Mouse (Mus musculus) heart, adult 2 months (tissue): ENCODE results near the gene Gm21981.

Experiments
- CTCF ChIP-seq: fragments of 200-600 bp; IDR thresholded peaks from 2 replicates; pipeline ENCODE4 v1.8.1; 2022; ENCODE audit warnings: antibody characterized with exemption, mild to moderate bottlenecking, moderate library complexity
- EP300 ChIP-seq: fragments of 200-500 bp; IDR thresholded peaks from 2 replicates; pipeline ENCODE4 v1.6.1; 2011; ENCODE audit warnings: low read depth, low read length, control low read depth; ENCODE audit not compliant: insufficient read depth
- POLR2A ChIP-seq: fragments of 200-500 bp; IDR thresholded peaks from 2 replicates; pipeline ENCODE4 v1.6.1; 2011; ENCODE audit warnings: mild to moderate bottlenecking, low read depth, low read length, control low read depth; ENCODE audit not compliant: insufficient read depth

- no peak for TF ChIP-seq EP300
- 0 out of 2 replicates have a peak, but pooled peaks have one; percentile 7 for TF ChIP-seq CTCF
- TF ChIP-seq POLR2A = no peak
These were observed 36.6 kb upstream of the Gm21981 start for GRCm38 (mm10) chr17:47730633-47731575.
